Mouse (Mus musculus) spleen, adult 2 months (tissue): ENCODE measurements at regions not wholly inside any gene's neighbourhood (a gene's known extent, or its start where the extent isn't known, plus 50 kb on each side); places are given as distances from the start of the nearest gene placed in this dataset.

Experiments
- CTCF ChIP-seq: fragments of 200-500 bp; IDR thresholded peaks from 2 replicates; pipeline ENCODE4 v1.5.1; 2011; ENCODE audit warnings: mild to moderate bottlenecking, inconsistent platforms; ENCODE audit not compliant: insufficient read depth, insufficient read length, insufficient replicate concordance; ENCODE audit errors: extremely low read depth
- POLR2A ChIP-seq: fragments of 200-500 bp; IDR thresholded peaks from 2 replicates; pipeline ENCODE4 v1.6.1; 2011; ENCODE audit warnings: low read depth, low read length, inconsistent platforms

GRCm38 (mm10) chr17:47285616-47286015 is 83.1 kb upstream of the Mrps10 start:
- TF ChIP-seq CTCF (no peak), POLR2A (no peak)
